Mouse (Mus musculus) hindbrain, embryonic 10.5 days (tissue): ENCODE results near the gene Haus3. TPM values are rescaled to one million over a fixed set of nuclear protein-coding genes. Genes with fewer than 3 reads are reported as not detected.

Experiments used
- DNase-seq: peaks from one replicate; pipeline ENCODE4 v3.0.0-alpha.2; 2017; ENCODE audit warnings: low spot score
- H3K27ac ChIP-seq: fragments of 300-500 bp; sonication (generic); 2 replicates; pipeline ENCODE4 v1.5.1; 2016; ENCODE audit warnings: mild to moderate bottlenecking, moderate library complexity
- H3K27me3 ChIP-seq: fragments of 300-500 bp; sonication (generic); 2 replicates; pipeline ENCODE4 v1.6.1; 2016; ENCODE audit warnings: mild to moderate bottlenecking; ENCODE audit not compliant: poor library complexity, insufficient read depth, severe bottlenecking
- H3K36me3 ChIP-seq: fragments of 300-500 bp; sonication (generic); 2 replicates; pipeline ENCODE4 v1.6.1; 2016; ENCODE audit warnings: mild to moderate bottlenecking, moderate library complexity
- H3K4me1 ChIP-seq: fragments of 300-500 bp; sonication (generic); replicated peaks from 2 replicates; pipeline ENCODE4 v1.6.1; 2016; ENCODE audit warnings: mild to moderate bottlenecking
- H3K4me3 ChIP-seq: fragments of 300-500 bp; sonication (generic); 2 replicates; pipeline ENCODE4 v1.5.1; 2016; ENCODE audit warnings: mild to moderate bottlenecking, moderate library complexity
- H3K9me3 ChIP-seq: fragments of 300-500 bp; sonication (generic); 2 replicates; pipeline ENCODE4 v1.6.1; 2016; ENCODE audit warnings: mild to moderate bottlenecking, moderate library complexity
- WGBS: fragments of 180-500 bp; shearing (Covaris S2); methylation state at CpG from one replicate; pipeline ENCODE4 v1.1.7; 2016; 5-methylcytosine and 5-hydroxymethylcytosine counted together
- polyA plus RNA-seq: library from polyadenylated mRNA; unstranded; fragments of >200 nt; fragmentation: Nextera tagmentation; extraction: Ambion mirVana; gene quantifications from 2 replicates; pipeline ENCODE4 v1.2.1, GENCODE M21; 2016

Haus3 gene
- polyA plus RNA-seq, 1 experiment from 2014 or later: 35.0 TPM

DNA sequence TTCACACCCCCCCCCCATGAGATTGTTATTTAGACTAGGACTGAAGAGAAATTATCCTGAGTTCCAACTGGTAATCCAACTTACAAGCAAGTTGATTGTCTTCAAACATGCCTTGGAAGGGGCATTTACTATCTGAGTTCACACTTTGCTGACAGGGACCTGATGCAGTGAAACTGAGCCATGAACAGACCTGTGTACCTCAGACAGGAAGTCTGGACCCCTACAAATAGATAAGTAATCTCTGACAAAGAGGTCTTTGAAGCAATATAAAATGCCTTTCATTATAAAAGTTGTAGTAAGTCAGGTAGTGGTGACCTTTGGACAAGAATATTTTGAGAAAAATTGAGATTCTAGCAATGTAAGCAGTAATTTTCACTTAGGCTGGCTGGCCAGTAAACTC, 20.9 kb downstream of the Haus3 start:
- H3K27me3 ChIP-seq: no peaks in the 10 kb centered on the region
- no peak overlapping the region for H3K4me3 ChIP-seq
- H3K27ac ChIP-seq: no peak overlapping the region
- H3K36me3 ChIP-seq: peaks cover 20% of the 10 kb centered on the region
- DNase-seq: no peak
- no peaks in the 10 kb centered on the region for H3K9me3 ChIP-seq
- H3K4me1 ChIP-seq: no peaks in the 10 kb centered on the region

DNA sequence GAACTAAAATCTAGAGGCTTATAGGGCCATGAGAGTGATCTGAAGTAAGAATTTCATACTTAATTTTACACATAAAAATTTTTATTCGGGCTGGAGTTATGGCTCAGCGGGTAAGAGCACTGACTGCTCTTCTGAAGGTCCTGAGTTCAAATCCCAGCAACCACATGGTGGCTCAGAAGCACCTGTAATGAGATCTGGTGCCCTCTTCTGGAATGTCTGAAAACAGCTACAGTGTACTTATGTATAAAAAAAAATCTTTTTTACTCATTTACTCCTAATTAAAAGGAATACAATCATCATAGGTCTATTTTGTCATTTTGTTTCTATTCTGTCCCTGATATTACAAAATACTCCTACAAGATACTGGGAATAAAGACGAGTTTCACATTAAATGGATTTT, 21.8 kb downstream of the Haus3 start:
- 93% methylated on average over 3 of the region's 3 CpGs for WGBS
- Histone ChIP-seq H3K9me3 (no peaks in the 10 kb centered on the region), H3K27ac (no peak overlapping the region), H3K4me1 (no peaks in the 10 kb centered on the region), H3K27me3 (no peaks in the 10 kb centered on the region), H3K36me3 (peaks cover 11% of the 10 kb centered on the region), H3K4me3 (no peak overlapping the region)
- no peak for DNase-seq

DNA sequence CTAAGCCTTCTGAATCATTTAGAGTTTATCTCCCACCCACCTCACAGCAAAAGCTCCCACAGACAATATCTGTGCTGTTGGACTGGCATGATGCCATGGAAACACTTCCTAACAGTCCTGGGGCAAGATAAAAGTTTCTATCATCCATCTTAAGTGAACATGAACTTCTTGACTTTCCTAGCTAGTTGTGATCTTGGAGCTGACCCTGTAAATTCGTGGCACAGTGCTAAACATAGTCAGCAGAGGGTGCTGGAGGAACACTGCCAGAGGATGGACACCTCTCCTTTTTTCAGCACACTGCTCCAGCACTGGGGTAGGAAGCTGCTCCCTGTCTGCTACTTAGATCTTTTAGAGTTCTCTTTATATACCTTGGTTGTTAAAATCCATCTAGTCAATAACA, 29.6 kb downstream of the Haus3 start:
- WGBS: 8% methylated on average over 1 of the region's 1 CpGs

DNA sequence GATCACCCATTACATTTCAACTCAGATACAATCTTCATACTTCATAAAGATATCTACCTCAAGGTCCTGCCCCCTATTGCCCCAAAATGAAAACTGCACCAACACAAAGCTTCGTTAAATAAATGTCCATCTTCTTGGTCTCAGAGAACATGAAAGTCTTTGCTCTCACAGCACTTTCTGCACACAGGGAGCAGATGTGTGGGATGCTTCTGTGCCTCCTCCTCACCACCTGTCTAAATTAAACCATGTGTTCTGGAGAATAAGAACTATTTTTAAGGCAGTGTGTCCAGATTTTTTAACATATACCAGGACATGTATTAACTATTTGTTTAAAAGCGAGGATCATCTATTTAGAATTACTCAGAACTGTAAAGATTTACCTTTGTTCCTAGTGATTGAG, 36.6 kb downstream of the Haus3 start:
- H3K27me3 ChIP-seq: no peaks in the 10 kb centered on the region
- no peaks in the 10 kb centered on the region for H3K36me3 ChIP-seq
- no peaks in the 10 kb centered on the region for H3K9me3 ChIP-seq
- H3K4me1 ChIP-seq: no peaks in the 10 kb centered on the region
- WGBS: 82% methylated on average over 2 of the region's 2 CpGs
- H3K4me3 ChIP-seq: no peak overlapping the region
- DNase-seq: no peak
- H3K27ac ChIP-seq: no peak overlapping the region

More for the DNA sequence above, 29.6 kb downstream of the Haus3 start:
- Histone ChIP-seq H3K4me1 (no peaks in the 10 kb centered on the region), H3K27ac (no peak overlapping the region), H3K27me3 (no peaks in the 10 kb centered on the region), H3K4me3 (no peak overlapping the region), H3K36me3 (no peaks in the 10 kb centered on the region), H3K9me3 (no peaks in the 10 kb centered on the region)
- no peak for DNase-seq

DNA sequence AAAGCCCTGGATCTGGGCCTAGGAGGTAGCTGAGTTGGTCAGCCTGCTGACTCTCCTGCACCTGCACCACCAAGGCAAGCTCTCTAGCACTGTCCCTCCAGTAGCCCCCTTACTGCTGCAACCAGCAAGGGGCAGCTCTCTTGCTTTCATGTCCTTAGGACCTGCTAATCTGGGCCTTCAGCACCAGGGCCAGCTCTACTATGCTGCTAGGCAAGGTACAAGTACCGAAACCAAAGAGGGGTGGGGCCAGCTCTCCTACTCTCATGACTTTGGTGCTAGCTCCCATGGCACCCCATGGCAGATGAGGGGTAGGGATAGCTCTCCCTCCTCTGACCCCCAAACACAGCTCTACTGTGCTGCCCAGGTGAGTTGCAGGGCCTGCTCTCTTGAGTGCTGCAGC, 45.2 kb downstream of the Haus3 start:
- Histone ChIP-seq H3K27ac (no peak overlapping the region), H3K36me3 (no peaks in the 10 kb centered on the region), H3K27me3 (no peaks in the 10 kb centered on the region), H3K4me3 (no peak overlapping the region), H3K4me1 (no peaks in the 10 kb centered on the region), H3K9me3 (no peaks in the 10 kb centered on the region)
- 39% methylated on average over 1 of the region's 1 CpGs for WGBS
- DNase-seq: no peak

DNA sequence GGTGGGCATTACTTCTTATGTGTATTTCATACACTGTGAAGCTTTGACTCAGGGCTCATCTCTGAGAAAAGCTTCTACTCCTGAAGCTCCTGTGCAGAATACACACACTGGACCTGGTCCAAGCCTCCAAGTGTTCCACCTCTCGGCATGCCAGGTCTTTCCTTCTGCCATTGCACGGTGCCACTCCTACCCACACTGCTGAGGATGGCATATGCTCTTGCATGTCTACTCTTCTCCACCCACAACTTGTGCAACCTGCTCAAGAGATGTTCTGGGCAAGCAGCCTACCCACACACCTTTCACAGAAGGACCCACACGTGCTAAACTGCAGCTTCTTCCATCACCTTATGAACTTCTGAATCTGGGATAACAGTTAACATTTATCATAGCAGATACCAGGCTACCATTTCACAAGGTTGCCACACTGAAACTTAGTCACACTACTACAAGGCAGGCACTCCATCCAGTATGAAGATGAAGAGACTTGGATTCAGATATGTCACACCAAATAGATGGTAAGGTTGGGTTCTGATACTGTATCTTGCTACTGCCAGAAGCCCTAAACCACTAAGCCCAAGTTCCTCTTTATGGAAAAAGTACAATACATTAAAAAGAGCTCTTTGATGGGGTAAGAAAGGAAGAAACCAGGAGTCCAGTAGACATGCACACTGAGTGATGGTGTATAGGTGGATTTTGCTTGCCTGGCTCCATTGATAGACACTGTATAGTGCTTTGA, 50.0 kb downstream of the Haus3 start:
- Histone ChIP-seq H3K4me3 (no peak overlapping the region), H3K36me3 (no peaks in the 10 kb centered on the region), H3K27me3 (no peaks in the 10 kb centered on the region), H3K27ac (no peak overlapping the region), H3K9me3 (no peaks in the 10 kb centered on the region), H3K4me1 (no peaks in the 10 kb centered on the region)
- 80% methylated on average over 3 of the region's 3 CpGs for WGBS
- no peak for DNase-seq

DNA sequence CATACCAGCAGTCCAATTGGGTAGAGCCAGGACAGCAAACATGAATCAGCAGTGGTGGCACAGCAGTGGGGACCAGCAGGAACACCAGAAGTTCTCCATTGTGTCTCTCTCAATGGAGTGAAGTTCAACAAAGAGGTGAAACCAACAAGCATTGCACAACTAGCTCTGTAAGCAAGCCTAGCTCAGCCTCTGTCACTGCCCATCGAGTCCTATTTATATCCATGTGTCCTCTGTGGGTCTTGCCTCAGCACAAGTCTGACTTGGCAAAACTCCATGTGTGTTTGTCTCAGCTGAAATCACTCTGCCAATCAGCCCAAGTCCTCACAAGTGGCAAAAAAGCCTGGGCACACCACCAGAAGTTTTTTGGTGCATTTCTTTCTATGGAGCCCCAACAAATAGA, 63.6 kb downstream of the Haus3 start:
- H3K36me3 ChIP-seq: no peaks in the 10 kb centered on the region
- no peaks in the 10 kb centered on the region for H3K27me3 ChIP-seq
- 77% methylated on average over 1 of the region's 1 CpGs for WGBS

More for the DNA sequence above, 63.6 kb downstream of the Haus3 start:
- Histone ChIP-seq H3K4me1 (no peaks in the 10 kb centered on the region), H3K4me3 (no peak overlapping the region), H3K27ac (no peak overlapping the region), H3K9me3 (no peaks in the 10 kb centered on the region)
- no peak for DNase-seq

Other genes starting within 250 kb of the Haus3 start
- 75.4 and 84.1 TPM in 2 replicates for gene Nelfa, start 233.1 kb downstream of the Haus3 start, polyA plus RNA-seq
- 258 and 370 TPM in 2 replicates for gene Gm1673, start 186.1 kb downstream of the Haus3 start, polyA plus RNA-seq
- gene Nat8l, start 173.5 kb downstream of the Haus3 start, polyA plus RNA-seq: 1.6 and 1.7 TPM in 2 replicates
- 0.54 and 0.56 TPM in 2 replicates for gene Poln, start 79 bp downstream of the Haus3 start, polyA plus RNA-seq
- 21.6 and 26.3 TPM in 2 replicates for gene Mxd4, start 18.2 kb upstream of the Haus3 start, polyA plus RNA-seq
- 1.3 and 2.0 TPM in 2 replicates for gene Zfyve28, start 118.9 kb upstream of the Haus3 start, polyA plus RNA-seq
- gene Cfap99, start 119.1 kb upstream of the Haus3 start, polyA plus RNA-seq: not detected in 2 replicates
- 181 and 193 TPM in 2 replicates for gene Rnf4, start 166.8 kb upstream of the Haus3 start, polyA plus RNA-seq
- 13.2 and 13.3 TPM in 2 replicates for gene Fam193a, start 200.4 kb upstream of the Haus3 start, polyA plus RNA-seq